Mouse (Mus musculus) mature B cell (primary cell): ENCODE results near the gene Lrrc28.

Experiments used
- in situ Hi-C: fragments of 300-500 bp; cut with MboI; formaldehyde crosslinking; loops from 2 replicates; pipeline ENCODE4 v1.14.3; 2019

Lrrc28 gene

DNA sequence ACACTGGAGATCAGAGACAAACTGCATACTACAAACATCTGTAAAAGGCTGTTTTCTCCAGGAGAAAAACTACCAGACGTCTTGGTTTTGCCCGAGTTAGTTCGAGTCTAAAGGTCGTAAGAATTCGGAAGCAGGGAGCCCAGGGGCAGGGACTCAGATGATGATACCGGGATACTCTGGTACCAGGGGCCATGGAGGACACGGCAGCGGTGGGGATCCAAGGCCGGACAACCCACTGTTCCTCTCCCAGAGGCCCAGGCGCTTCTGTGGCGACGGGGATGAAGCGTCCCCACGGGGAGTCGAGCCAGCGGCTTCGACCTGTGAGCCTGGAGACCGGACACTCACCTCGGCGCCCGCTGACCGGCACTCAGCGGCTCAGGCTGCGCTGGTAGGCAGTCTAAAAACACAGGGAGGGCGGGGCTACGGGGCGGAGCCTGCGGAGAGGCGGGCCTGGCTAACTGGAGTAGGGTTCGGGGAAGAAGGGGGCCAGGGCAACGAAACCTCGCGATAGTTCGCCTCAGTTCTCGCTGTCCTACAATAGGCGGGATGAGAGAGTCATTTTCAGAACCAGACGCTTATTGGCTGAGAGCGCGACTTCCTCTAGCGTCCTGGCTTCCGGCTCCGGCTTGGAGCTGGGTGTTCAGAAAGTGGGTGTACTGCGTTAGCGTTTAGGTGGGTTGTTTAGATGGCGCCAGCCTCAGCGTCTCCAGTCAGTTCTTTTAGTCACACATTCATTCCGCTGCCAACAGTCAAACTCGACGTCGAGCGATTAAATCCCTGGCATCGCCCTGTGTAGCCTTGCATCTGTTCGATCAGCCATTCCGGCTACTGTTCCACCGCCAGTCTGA lies at the start of gene Lrrc28:
Gene Lrrc28, minus strand, starts transcription at position 436 of the 848 bp plus-strand sequence.
- in situ Hi-C loops = loop anchor here (10.0 to 25.0 kb wide), 2 partner anchors 270 to 958 kb away; partner anchors contain the start of genes Asb7, Lins1 and Mef2a

DNA sequence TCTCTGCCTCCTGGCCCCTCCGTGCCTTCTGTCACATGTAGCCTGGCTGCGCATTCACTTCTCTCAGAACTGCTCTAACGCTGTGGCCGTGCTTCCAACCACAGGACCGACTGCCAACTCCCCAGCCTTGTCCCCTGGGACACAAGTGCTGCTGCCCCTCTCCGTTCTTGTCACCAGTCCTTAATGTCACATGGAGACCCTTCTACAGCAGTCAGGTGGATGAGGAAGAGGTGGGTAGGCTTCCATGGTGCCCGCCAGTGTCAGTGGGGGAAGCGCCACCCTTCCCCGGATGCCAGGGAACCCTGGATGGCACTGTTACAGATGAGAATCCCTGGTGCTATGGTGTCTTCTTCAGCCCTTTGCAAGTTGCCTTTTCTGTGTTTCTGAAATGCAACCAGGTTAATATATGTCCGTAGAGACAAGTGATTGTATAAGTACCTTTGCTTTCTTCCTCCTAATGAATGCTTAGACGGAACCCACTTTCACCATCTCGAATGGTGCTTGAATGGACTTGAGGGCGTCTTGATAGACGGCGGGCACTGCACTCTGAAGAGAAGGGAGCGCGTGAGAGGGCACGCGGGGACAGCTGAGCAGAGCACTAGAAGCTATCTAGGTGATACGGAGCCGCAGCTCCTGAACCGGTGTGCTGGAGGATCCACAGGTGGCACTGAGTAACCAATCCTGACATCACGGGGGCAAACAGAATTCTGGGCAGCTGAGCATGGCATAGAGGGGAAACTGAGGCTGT lies 47.9 kb upstream of the Lrrc28 start:
- in situ Hi-C loops = no loop called here

DNA sequence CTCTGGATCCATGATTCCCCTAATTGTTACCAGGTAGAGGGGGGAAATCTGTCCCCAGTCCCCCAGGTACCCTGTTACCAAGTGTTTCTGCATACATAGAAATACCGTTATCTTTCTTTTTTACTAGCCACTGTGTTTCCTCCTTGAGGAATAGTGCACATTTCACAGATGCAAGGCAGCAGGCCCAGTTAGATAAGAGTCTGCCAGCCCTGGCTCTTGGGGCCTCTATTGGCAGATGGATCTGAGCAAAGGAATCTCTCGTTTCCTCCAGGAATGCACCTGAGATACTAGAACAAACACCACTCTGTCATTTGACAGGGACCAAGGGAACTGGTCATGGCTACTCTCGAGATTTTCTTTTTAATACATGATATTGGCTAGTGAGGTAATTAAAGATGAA lies 47.1 kb upstream of the Lrrc28 start:
- in situ Hi-C loops = no loop called here

DNA sequence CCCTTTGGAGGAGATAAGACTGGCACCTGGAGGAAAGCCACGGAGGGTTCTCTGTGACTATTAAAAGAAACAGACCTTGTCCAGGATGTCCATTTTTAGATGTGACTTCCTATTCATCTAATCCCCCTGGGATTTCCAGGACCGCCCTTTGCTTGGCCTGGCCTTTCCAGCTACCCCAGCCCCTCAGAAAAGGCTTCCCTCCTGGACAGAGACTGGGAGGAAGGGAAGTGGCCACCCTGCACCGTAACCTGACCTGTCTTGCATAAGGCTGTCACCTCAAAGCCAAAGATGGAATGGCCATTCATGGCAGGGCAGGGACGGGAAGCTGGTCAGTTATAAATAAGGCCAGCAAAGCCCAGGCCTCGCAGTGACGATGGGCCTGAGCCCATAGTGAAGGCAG lies 46.0 kb upstream of the Lrrc28 start:
- in situ Hi-C loops = no loop called here

DNA sequence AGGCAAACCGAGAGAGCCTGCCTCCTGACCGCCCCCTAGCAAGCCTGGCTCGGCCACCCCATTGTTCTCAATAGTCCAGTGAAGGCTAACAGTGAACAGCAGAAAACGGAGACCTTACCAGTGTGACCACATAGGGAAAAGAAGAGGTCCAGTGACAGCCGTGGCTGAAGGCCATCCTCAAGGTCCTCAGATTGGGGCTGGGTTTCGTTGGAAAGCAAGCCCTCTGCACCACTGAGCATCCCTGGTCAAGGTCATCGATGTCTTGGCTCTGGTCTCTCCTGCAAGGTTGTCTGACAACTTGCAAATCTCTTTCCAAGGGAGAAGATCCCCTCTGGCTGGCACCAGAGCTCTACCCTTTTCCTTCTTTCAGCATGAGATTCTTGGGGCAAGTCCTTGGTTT lies 44.7 kb upstream of the Lrrc28 start:
- in situ Hi-C loops = no loop called here

DNA sequence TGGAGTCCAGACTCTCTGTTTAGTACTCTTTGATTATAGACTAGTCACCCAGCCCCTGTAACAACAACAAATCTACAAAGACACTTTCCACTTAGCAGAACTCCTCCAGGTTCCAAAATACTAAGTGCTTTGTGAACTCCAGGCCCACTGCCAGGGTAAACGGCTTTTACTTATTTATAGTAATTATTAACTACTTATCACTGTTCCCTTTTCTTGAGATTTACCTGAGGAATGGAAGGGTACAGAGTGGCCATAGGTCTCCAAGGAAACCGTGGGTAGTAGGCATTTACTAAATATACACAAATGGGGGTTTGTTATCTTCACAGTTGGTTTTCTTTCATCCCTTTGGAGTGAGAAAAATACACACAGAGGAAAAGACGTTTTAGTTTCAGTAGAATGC lies 43.2 kb upstream of the Lrrc28 start:
- in situ Hi-C loops = no loop called here

DNA sequence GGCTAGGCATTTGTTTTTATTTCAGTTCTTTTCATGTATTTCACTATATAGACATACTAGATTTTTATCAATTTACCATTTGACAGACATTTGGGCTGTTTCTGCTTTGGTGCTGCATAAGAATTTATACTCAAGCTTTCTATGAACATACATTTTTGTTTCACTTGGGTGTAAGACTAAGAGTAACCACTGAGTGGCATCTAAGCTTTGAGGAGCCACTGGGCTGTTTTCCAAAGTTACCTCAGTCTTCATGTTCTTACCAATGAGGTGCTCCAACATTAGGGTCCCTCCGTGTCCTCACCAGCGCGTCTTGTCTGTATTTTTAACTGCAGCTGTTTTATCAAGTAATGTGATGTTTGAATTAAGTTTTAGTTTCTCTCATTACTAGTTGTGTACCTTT lies 41.5 kb upstream of the Lrrc28 start:
- in situ Hi-C loops = no loop called here

DNA sequence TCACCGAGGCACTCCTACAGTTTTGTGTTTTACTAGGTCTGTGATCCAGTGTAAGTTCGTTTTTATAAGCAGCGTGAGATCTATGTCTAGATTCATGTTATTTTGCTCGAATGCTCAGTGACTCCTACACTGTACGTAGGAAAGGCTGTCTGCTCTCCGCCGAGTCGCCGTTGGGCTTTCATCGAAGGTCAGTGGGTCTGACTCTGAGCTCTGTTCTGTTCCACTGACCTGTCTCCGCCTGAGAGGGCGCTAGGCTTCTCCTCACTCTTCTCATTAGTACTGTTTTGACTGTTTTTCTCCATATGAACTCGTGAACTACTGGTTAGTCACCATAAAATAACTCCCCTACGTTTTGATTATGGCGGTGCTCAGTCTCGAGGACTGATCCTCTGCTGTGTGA lies 37.9 kb upstream of the Lrrc28 start:
- in situ Hi-C loops = no loop called here

DNA sequence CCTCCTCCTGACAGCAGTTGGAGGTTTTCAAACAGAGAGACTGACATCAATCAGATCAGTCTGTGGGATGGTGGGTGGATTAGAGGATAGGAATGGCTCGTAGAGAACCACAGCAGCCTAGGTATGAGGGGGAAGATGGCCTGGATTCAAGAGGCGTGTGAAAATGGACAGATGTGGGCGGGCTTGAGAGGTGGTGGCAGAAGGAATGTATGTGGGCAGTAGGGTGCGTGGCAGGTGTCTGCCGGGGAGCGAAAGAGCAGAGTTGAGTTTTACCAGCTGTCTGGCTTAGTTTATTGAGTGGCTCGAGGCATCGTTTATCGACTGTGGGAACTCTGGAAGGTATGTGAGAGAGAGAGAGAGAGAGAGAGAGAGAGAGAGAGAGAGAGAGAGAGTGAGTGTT lies 36.0 kb upstream of the Lrrc28 start:
- in situ Hi-C loops = no loop called here

DNA sequence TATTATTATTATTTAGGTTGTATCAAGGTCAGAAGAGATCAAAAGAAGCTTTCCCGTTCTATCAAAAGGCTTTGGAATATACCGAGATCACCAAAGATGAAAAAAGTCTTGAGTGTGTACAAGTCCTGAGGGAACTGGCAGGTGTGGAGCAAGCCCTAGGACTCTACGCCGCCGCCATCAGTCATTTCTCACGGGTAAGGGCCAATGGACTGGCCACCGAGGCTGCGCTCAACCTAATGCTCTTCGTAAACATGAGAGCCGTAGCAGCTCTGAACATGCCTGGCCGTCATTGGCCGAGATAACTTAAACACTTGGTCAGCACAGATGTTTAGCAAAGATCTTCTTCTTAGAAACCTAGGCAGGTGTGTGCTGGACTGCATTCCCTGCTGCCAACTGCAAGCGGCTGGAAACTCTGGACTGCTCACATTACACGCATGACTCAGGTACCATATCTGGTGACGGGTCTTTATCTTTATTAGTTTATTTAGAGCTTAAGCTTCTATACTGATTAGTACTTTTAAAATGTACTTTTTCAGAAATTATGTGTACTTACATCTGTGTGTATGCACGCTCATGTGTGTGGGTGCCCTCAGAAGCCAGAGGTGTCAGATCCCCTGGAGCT lies 33.9 kb upstream of the Lrrc28 start:
- in situ Hi-C loops = no loop called here

DNA sequence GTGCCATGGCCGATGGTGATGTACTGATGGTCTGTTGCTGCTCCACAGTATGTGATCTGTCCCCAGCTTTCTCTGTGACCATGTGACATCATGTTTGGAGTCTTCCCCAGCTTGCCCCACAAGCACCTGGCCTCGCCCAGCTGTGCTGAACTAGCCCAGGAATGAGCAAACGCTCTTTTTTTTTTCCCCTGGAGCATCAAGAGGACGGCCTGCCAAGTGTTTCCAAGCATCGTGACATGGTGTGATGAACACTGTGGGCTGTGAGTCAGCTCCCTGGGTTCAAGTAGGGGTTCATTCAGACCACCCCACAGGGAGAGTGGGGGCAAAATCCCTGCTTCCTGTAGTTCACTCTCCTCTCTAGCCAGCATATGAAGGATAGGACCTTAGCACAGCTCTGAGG lies 28.6 kb upstream of the Lrrc28 start:
- in situ Hi-C loops = no loop called here

DNA sequence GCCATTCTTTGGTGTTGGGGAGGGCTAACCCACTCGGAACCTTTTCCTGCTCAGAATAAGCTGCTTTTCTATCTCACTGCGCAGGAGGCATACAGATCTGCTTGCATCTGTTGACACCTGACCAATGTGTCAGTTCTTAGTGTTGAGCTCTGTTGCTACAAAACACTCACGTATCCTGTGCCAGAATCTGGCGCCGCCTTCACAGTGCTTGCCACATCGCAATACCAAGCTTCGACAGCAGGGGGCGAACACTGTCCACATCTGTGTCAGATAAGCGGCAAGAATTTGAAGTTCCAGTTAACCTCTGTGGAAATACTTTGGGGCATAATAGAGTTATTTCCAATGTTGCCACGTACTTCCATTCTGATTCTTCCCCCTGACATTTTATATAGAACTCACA lies 27.6 kb upstream of the Lrrc28 start:
- in situ Hi-C loops = no loop called here

DNA sequence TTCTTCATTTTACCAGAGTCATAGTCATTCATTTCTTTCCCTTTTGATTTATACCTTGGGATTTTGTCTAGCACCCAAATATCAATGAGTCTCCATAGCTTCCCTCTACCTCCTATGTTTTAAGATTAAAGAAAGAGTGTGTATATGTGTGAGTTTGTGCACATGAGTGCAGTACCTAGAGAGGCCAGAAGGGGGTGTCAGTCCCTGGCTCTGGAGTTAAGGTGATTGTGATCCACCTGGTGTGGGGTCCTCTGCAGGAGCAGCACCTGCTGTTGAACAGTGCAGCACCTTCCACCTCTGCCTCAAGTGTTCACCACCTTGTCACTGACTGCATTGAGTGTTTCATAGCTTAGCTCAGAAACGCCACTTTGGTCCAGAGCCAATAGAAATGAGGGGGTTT lies 25.9 kb upstream of the Lrrc28 start:
- in situ Hi-C loops = no loop called here

DNA sequence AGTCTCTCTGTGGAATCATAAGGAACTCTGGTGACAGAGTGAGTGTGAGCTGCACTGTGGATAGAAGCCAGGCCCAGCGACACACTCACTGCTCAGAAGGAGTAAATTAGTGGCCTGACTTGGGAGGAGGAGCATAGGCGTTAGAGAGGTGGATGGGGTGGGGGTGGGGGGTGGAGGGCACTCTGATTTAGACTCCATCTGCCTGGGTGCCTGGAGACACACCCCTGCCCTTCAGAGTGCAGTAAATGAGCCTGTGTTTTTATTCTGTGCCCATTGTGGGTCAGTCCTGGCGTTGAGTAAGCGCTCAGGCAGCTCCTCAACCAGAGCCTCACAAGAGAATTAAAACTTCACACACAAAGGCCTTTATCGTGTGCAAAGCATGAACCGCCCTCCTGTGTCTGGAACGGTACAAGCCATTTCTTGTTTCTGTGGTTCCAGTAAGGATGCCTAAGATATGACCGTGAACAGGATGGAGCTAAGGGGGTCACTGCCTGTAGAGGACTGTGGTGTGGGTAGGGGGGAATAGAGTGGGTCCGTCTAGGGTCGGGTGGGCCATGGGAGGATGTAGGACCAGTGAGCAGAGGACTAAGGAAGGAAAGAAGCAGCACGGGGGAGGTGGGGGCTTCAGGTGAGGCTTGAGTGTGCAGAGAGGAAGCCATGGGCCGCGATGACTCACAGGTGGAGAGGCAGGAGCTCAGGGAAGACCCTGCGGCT lies 19.1 kb upstream of the Lrrc28 start:
- in situ Hi-C loops = no loop called here

DNA sequence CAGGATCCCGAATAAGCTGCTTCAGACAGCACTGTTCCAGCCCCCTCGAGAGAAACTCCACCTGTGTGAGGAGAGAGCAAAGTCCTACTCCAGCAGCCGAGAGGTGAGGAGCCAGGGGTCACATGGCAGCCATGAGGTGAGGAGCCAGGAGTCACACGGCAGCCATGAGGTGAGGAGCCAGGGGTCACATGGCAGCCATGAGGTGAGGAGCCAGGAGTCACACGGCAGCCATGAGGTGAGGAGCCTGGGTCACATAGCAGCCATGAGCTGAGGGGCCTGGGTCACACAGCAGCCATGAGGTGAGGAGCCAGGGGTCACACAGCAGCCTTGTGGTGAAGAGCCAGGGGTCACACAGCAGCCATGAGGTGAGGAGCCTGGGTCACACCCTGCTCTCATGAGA lies 17.4 kb upstream of the Lrrc28 start:
- in situ Hi-C loops = no loop called here

DNA sequence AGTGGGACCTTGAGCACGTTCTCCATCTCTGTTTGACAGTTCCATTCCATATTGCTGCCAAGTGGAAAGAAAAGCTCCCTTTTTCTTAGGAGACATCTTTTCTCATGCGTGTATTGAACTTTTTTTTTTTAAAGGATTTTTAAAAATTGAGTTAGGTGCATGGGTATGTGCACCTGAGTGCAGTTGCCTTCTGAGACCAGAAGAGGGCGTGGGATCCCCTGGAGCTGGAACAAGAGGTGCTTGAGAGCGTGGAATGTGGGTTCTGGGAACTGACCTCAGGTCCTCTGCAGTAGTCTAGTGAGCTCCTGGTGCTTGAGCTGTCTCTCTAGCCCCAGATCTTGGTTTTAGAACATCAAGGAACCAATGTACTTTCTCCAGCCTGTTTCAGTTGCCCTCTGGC lies 13.0 kb upstream of the Lrrc28 start:
- in situ Hi-C loops = no loop called here

DNA sequence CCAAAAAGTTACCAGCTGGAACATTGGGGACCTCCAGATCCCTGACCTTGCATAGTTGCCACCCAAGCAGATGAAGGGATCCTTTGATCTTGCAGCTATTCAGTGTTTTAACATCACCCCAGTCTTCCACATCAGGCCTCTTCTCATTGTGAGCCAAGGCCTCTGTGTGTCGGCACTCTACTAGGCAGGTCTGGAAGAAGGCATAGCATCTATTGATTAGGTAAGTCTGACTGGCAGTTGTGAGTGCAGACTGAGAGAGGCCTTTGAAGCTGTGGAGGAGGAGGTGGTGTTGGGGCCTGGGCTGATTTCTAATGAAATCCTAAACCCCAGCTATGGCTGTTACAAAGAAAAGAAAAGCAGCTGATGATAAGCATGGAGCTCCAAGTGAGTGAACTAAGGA lies 10.1 kb upstream of the Lrrc28 start:
- in situ Hi-C loops = no loop called here

DNA sequence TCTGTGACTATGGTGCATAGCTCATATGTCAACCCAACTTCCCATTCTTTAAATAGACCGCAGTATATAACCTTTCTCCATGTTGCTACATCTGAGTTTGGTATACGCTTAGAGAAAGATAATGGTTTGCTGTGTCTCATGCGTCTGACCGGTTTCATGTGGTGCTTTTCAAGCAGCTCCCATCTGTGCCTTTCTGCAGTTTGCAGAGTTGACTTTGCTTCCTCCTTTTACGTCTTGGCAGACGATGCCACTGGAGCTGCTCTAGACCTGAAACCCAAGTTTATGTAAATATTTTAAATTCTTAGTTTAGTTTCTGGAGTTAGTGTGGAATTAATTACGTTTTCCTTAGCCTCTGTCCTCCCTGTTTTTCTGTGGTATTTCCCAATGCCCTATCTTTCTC lies 9.6 kb upstream of the Lrrc28 start:
- in situ Hi-C loops = no loop called here

DNA sequence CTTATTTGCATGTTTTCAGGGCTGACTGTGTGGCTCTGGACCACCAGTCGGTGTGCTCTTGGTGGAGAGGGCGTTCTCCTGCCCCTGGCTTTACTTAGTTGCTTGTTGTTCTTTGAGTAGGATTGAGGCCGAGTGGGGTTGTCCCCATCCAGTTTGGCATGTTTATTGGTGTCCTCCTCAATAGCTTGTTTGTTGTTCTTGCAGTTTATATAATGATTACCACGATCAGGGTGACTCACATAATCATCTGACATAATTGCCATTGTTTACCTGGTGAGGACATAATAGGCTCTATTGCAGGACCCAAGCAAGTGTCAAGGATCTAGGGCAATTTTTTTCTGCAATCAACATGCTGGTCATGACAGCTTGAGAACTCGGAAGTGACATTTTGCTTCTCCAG lies 7.1 kb upstream of the Lrrc28 start:
- in situ Hi-C loops = no loop called here

DNA sequence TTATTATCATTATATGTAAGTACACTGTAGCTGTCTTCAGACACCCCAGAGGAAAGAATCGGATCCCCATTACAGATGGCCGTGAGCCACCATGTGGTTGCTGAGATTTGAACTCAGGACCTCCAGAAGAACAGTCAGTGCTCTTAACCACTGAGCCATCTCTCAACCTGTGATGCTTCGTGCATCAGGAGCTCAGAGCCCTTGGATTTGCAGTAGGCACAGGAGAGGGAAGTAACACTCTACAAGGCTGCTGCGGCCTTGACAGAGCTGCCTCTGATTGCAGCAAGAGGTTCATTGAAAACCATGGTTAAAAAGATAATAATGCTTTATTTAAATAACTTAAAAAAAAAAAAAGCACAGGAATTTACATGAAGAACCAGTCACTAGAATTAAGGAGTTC lies 3.3 kb upstream of the Lrrc28 start:
- in situ Hi-C loops = loop anchor here (10.0 to 25.0 kb wide), 2 partner anchors 274 to 961 kb away; partner anchors contain the start of genes Asb7, Lins1 and Mef2a

DNA sequence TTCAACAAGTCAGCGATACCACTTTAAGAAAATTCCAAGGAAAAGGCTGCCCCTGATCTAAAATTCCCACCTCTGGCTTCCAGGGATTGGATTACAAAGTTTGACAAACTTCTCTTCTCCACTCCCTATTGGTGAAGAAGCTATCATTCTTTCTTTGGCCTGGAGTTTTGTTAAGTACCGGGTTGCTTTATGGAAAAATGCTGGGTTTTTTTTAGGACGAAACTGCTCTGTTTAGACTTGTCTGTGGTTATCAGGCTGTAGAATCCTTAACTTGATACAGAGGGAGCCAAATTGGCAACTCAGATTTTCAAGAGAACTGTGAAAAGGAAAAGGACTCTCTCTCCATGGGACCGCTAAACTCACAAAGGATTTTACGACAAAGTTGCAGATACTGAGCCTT lies 2.2 kb upstream of the Lrrc28 start, which contains the start of gene Ttc23:
Gene Ttc23, plus strand, starts transcription at position 134 of the 400 bp plus-strand sequence.
- in situ Hi-C loops = loop anchor here (10.0 to 25.0 kb wide), 2 partner anchors 272 to 960 kb away; partner anchors contain the start of genes Asb7, Lins1 and Mef2a

DNA sequence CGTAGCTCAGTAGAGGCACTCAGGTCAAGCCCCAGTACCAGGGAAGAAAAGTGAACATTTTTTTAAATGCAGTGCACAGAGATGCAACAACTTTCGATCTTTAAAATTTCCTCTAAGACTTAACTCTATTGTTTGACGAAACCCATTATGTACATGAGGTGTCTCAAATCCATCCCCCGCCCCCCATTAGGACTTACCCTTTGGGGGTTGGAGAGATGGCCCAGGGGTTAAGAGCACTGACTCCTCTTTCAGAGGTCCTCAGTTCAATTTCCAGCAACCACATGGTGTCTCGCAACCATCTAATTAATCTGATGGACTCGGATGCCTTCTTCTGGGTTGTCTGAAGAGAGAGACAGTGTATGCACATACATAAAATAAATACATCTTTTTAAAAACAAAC lies 1.1 kb upstream of the Lrrc28 start:
- in situ Hi-C loops = loop anchor here (10.0 to 25.0 kb wide), 2 partner anchors 271 to 959 kb away; partner anchors contain the start of genes Asb7, Lins1 and Mef2a
